Mouse (Mus musculus) limb, embryonic 14.5 days (tissue): ENCODE measurements around the gene Sorcs3. TPM values are rescaled to one million over a fixed set of nuclear protein-coding genes. Genes with fewer than 3 reads are reported as not detected.

ENCODE experiments used
- ATAC-seq: fragments of 200-750 bp; cut with Nextera tagmentation; 2 replicates; pipeline ENCODE4 v1.8.0; 2017; ENCODE audit warnings: low read depth, moderate number of reproducible peaks, moderate TSS enrichment; ENCODE audit not compliant: low FRiP score
- DNase-seq: peaks from one replicate; pipeline ENCODE4 v3.0.0-alpha.2; 2015; ENCODE audit warnings: low spot score
- H3K27ac ChIP-seq: fragments of 300-500 bp; sonication (generic); replicated peaks from 2 replicates; pipeline ENCODE4 v1.5.1; 2014; ENCODE audit warnings: low read depth, mild to moderate bottlenecking, low read length, moderate library complexity, mixed read lengths
- H3K27me3 ChIP-seq: fragments of 300-500 bp; sonication (generic); 2 replicates; pipeline ENCODE4 v1.6.1; 2014; ENCODE audit warnings: low read length, mixed read lengths; ENCODE audit not compliant: control insufficient read depth, insufficient read depth
- H3K36me3 ChIP-seq: fragments of 300-500 bp; sonication (generic); 2 replicates; pipeline ENCODE4 v1.6.1; 2014; ENCODE audit warnings: mild to moderate bottlenecking, low read length, moderate library complexity, mixed read lengths; ENCODE audit not compliant: control insufficient read depth, insufficient read depth
- H3K4me1 ChIP-seq: fragments of 300-500 bp; sonication (generic); 2 replicates; pipeline ENCODE4 v1.6.1; 2014; ENCODE audit warnings: antibody characterized with exemption, low read length, mixed read lengths; ENCODE audit not compliant: control insufficient read depth, insufficient read depth
- H3K4me2 ChIP-seq: fragments of 300-500 bp; sonication (generic); replicated peaks from 2 replicates; pipeline ENCODE4 v1.6.1; 2014; ENCODE audit warnings: low read depth, mild to moderate bottlenecking, low read length, moderate library complexity; ENCODE audit not compliant: severe bottlenecking
- H3K4me3 ChIP-seq: fragments of 300-500 bp; sonication (generic); replicated peaks from 2 replicates; pipeline ENCODE4 v1.5.1; 2014; ENCODE audit warnings: low read length
- H3K9ac ChIP-seq: fragments of 300-500 bp; sonication (generic); 2 replicates; pipeline ENCODE4 v1.6.1; 2014; ENCODE audit warnings: mild to moderate bottlenecking, low read depth, low read length, moderate library complexity; ENCODE audit not compliant: severe bottlenecking
- H3K9me3 ChIP-seq: fragments of 300-500 bp; sonication (generic); 2 replicates; pipeline ENCODE4 v1.6.1; 2016; ENCODE audit warnings: low read length; ENCODE audit not compliant: control insufficient read depth
- POLR2A ChIP-seq: fragments of 200-500 bp; IDR thresholded peaks from 2 replicates; pipeline ENCODE4 v1.8.0; 2012; ENCODE audit warnings: inconsistent platforms, mild to moderate bottlenecking, moderate library complexity, borderline replicate concordance; ENCODE audit not compliant: insufficient read depth, insufficient read length; ENCODE audit errors: extremely low read depth
- WGBS: fragments of 180-500 bp; shearing (Covaris S2); extraction: QIAGEN DNeasy Blood & Tissue Kit; methylation state at CpG from one replicate; pipeline ENCODE4 v1.1.7; 2014; 5-methylcytosine and 5-hydroxymethylcytosine counted together
- polyA plus RNA-seq, 2 experiments: library from polyadenylated mRNA; depleted of rRNA in 1 of 2; stranded (reverse) in 1 of 2; unstranded in 1 of 2; fragments of >200 nt; fragmentation: Nextera tagmentation in 1 of 2; extraction: Ambion mirVana in 1 of 2; gene quantifications; 2 replicates each; pipeline versions ENCODE4 v1.2.1 to v1.2.3; 2012 to 2014

Gene Sorcs3
- polyA plus RNA-seq, 2 experiments: 3.0 to 3.1 TPM

GRCm38 (mm10) chr19:48575736-48576135 is 369.9 kb downstream of the Sorcs3 start:
- H3K27ac ChIP-seq: no peak overlapping the region
- no peak for TF ChIP-seq POLR2A
- H3K36me3 ChIP-seq: no peaks in the 10 kb centered on the region
- 28% methylated on average over 1 of the region's 1 CpGs for WGBS
- H3K9me3 ChIP-seq: no peaks in the 10 kb centered on the region
- H3K27me3 ChIP-seq: no peaks in the 10 kb centered on the region
- H3K4me3 ChIP-seq: no peak overlapping the region
- ATAC-seq: no peak
- no peak for DNase-seq
- H3K4me2 ChIP-seq: no peak overlapping the region
- H3K4me1 ChIP-seq: no peaks in the 10 kb centered on the region
- no peak overlapping the region for H3K9ac ChIP-seq

- Histone ChIP-seq H3K27ac (no peak overlapping the region), H3K27me3 (no peaks in the 10 kb centered on the region), H3K9me3 (no peaks in the 10 kb centered on the region), H3K4me3 (no peak overlapping the region), H3K9ac (no peak overlapping the region), H3K4me2 (no peak overlapping the region), H3K36me3 (no peaks in the 10 kb centered on the region), H3K4me1 (no peaks in the 10 kb centered on the region)
- TF ChIP-seq POLR2A: no peak
- 68% methylated on average over 5 of the region's 5 CpGs for WGBS
- DNase-seq (no peak), ATAC-seq (no peak)
Measured at GRCm38 (mm10) chr19:48577169-48577568, 371.3 kb downstream of the Sorcs3 start.

- no peak overlapping the region for H3K4me3 ChIP-seq
- ATAC-seq: no peak
- TF ChIP-seq POLR2A: no peak
- H3K4me1 ChIP-seq: no peaks in the 10 kb centered on the region
- no peak overlapping the region for H3K4me2 ChIP-seq
- no peak overlapping the region for H3K9ac ChIP-seq
- 71% methylated on average over 8 of the region's 8 CpGs for WGBS
- H3K27me3 ChIP-seq: no peaks in the 10 kb centered on the region
- no peak overlapping the region for H3K27ac ChIP-seq
- no peaks in the 10 kb centered on the region for H3K36me3 ChIP-seq
- no peaks in the 10 kb centered on the region for H3K9me3 ChIP-seq
- DNase-seq: no peak
Measured at GRCm38 (mm10) chr19:48584938-48585560, 379.2 kb downstream of the Sorcs3 start.

GRCm38 (mm10) chr19:48616951-48617350 is 411.1 kb downstream of the Sorcs3 start:
- Histone ChIP-seq H3K9ac (no peak overlapping the region), H3K9me3 (no peaks in the 10 kb centered on the region), H3K36me3 (no peaks in the 10 kb centered on the region), H3K27ac (no peak overlapping the region), H3K4me3 (no peak overlapping the region), H3K4me2 (no peak overlapping the region), H3K4me1 (no peaks in the 10 kb centered on the region), H3K27me3 (no peaks in the 10 kb centered on the region)
- WGBS: 38% methylated on average over 1 of the region's 1 CpGs
- DNase-seq (no peak), ATAC-seq (no peak)
- TF ChIP-seq POLR2A: no peak

- no peaks in the 10 kb centered on the region for H3K4me1 ChIP-seq
- TF ChIP-seq POLR2A: no peak
- H3K9me3 ChIP-seq: no peaks in the 10 kb centered on the region
- no peak for DNase-seq
- H3K9ac ChIP-seq: no peak overlapping the region
- no peak overlapping the region for H3K4me2 ChIP-seq
- no peaks in the 10 kb centered on the region for H3K27me3 ChIP-seq
- no peak overlapping the region for H3K27ac ChIP-seq
- H3K4me3 ChIP-seq: no peak overlapping the region
- H3K36me3 ChIP-seq: no peaks in the 10 kb centered on the region
- 25% methylated on average over 6 of the region's 6 CpGs for WGBS
- no peak for ATAC-seq
Measured at GRCm38 (mm10) chr19:48630671-48631327, 425.0 kb downstream of the Sorcs3 start.

- TF ChIP-seq POLR2A: no peak
- no peaks in the 10 kb centered on the region for H3K27me3 ChIP-seq
- no peak overlapping the region for H3K4me3 ChIP-seq
- no peaks in the 10 kb centered on the region for H3K4me1 ChIP-seq
- H3K4me2 ChIP-seq: no peak overlapping the region
- ATAC-seq (no peak), DNase-seq (no peak)
- no peak overlapping the region for H3K9ac ChIP-seq
- 72% methylated on average over 4 of the region's 4 CpGs for WGBS
- no peak overlapping the region for H3K27ac ChIP-seq
- no peaks in the 10 kb centered on the region for H3K9me3 ChIP-seq
- H3K36me3 ChIP-seq: no peaks in the 10 kb centered on the region
Measured at GRCm38 (mm10) chr19:48642566-48642965, 436.7 kb downstream of the Sorcs3 start.
